Mouse (Mus musculus): ENCODE results near the gene Dynll1. TPM values are rescaled to one million over a fixed set of nuclear protein-coding genes. Genes with fewer than 3 reads are reported as not detected.

Gene Dynll1
- polyA plus RNA-seq (2014; fragmentation: Nextera tagmentation; extraction: Ambion mirVana): 1,214 and 1,307 TPM in 2 replicates

DNA sequence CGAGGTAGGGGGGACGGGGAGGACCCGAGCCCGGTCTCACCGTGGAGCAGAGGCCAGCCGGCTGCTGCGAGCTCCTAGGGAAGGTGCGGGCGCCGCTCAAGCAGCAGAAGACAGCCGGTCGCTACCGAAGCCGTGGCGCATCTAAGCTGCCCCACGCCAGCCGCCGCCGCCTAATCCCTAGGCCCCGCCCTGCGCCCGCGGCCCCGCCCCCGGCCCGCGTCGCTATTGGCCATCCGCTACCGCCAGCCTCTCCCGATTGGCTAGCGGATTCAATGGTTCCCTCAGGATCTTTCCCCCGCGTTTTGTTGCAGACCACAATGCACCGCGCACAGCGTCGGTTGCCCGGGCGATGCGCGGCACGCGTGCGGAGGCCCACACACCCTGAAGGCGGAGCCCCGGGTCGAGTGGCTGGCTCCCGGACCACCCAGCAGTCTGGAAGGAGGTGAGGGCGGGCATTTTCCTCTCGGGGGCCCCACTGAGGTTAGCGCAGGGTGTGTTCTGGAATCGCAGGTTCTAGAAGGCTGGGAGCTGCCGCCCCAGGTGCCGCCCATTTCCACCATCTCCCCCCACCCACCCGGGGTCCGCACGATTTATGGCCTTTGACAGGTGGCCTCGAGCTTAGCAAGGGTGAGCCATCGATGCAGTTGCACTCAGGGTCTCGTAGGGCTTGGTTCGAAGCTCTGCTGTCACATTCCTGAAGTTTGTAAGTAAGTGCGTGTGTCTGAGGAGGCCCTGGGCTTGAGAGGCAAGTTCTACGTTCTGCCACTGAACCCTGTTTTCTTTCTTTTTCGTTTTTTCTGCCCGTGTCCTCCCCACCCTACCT is at the start of gene Dynll1:
Dynll1 (minus strand) TSS at position 208 of the 823 bp plus-strand sequence.
- H3K9me3 ChIP-seq (ENCODE audit: control insufficient read depth, low read length): no peaks in the 10 kb centered on the region
- WGBS: under 1% methylated on average over 66 of the region's 66 CpGs
- DNase-seq (ENCODE audit: low spot score): peak; percentile 100
- no peaks in the 10 kb centered on the region for H3K27me3 ChIP-seq (replicated peaks; ENCODE audit: control insufficient read depth, insufficient read depth, low read length)
- H3K4me1 ChIP-seq (replicated peaks; ENCODE audit: control insufficient read depth, insufficient read depth, low read length): peaks cover 38% of the 10 kb centered on the region
- peak within 1 kb of the TSS; percentile 91 for H3K9ac ChIP-seq (ENCODE audit: low read depth, low read length)
- peak within 1 kb of the TSS; percentile 89 for H3K27ac ChIP-seq (ENCODE audit: low read depth, low read length)
- peak within 1 kb of the TSS; percentile 92 for H3K4me3 ChIP-seq (ENCODE audit: low read depth, low read length)
- H3K36me3 ChIP-seq (ENCODE audit: control insufficient read depth, insufficient read depth, low read length): peaks cover 18% of the 10 kb centered on the region
- ATAC-seq (replicated peaks; ENCODE audit: low FRiP score): peak; percentile 96
- H3K4me2 ChIP-seq: peak within 1 kb of the TSS; percentile 94

DNA sequence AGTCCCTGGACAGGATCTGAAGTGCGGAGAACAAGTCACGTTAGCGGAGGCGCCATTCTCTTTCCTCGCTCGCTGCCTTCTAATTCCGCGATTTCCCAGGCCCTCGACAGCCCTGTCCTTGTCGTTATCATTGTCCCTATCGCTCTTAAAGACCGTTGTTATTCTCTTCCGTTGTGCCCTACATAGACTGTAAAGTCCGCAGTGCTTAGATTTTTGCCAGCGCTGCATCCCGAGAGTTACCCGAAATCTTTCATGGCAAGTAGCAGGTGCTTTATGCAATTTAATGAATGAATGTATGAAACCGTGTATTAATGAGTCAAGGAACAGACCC is 48.4 kb upstream of the Dynll1 start:
- no peaks in the 10 kb centered on the region for H3K9me3 ChIP-seq (ENCODE audit: control insufficient read depth, low read length)
- peaks cover 6% of the 10 kb centered on the region for H3K4me1 ChIP-seq (replicated peaks; ENCODE audit: control insufficient read depth, insufficient read depth, low read length)
- no peak for DNase-seq (ENCODE audit: low spot score)
- peak; percentile 53 for ATAC-seq (replicated peaks; ENCODE audit: low FRiP score)
- H3K9ac ChIP-seq (ENCODE audit: low read depth, low read length): peak overlapping the region; percentile 60
- peak overlapping the region; percentile 72 for H3K4me2 ChIP-seq
- peak overlapping the region; percentile 89 for H3K4me3 ChIP-seq (ENCODE audit: low read depth, low read length)
- H3K27me3 ChIP-seq (replicated peaks; ENCODE audit: control insufficient read depth, insufficient read depth, low read length): no peaks in the 10 kb centered on the region
- peaks cover 15% of the 10 kb centered on the region for H3K36me3 ChIP-seq (ENCODE audit: control insufficient read depth, insufficient read depth, low read length)
- H3K27ac ChIP-seq (ENCODE audit: low read depth, low read length): peak overlapping the region; percentile 46
- 0% methylated on average over 18 of the region's 18 CpGs for WGBS

DNA sequence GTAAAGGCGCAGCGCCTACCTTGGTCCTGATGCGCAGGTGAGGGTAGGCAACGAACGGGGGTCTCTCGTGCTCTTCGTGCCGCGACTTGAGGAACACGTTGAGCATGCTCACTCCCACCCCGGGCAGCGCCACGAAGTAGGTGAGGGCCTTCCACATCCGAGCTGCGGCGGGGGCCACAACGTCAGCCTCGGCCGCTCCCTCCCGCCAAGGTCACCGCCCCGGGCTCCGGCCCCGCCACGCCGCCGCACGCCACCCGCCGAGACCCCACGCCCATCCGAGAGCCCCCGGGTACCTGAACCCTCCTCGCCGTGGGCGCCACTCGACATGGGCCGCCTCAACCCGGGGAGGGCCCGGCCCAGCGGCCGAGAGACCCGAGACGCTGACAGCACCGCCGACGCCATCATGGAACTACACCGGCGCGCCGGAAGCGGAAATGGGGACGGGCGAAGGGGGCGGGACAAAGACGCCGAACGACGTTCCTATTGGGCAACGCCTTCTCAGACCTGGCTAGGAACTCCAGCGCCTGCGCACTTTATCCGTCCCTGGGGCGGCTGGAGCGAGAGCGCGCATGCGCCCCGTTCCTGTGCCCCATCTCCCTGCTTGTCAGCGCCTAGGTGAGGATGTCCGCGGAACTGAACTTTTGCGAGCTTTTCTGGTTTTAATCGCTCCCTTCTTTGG is 47.9 kb upstream of the Dynll1 start, which contains the start of gene Cox6a1:
Cox6a1 (minus strand) TSS at position 436 of the 679 bp plus-strand sequence.
- peak within 1 kb of the TSS; percentile 83 for H3K9ac ChIP-seq (ENCODE audit: low read depth, low read length)
- DNase-seq (ENCODE audit: low spot score) (peak; percentile 99), ATAC-seq (replicated peaks; ENCODE audit: low FRiP score) (peak; percentile 93)
- H3K27me3 ChIP-seq (replicated peaks; ENCODE audit: control insufficient read depth, insufficient read depth, low read length): no peaks in the 10 kb centered on the region
- peak within 1 kb of the TSS; percentile 52 for H3K27ac ChIP-seq (ENCODE audit: low read depth, low read length)
- under 1% methylated on average over 74 of the region's 74 CpGs for WGBS
- H3K4me1 ChIP-seq (replicated peaks; ENCODE audit: control insufficient read depth, insufficient read depth, low read length): peaks cover 6% of the 10 kb centered on the region
- H3K36me3 ChIP-seq (ENCODE audit: control insufficient read depth, insufficient read depth, low read length): peaks cover 18% of the 10 kb centered on the region
- H3K9me3 ChIP-seq (ENCODE audit: control insufficient read depth, low read length): no peaks in the 10 kb centered on the region
- H3K4me2 ChIP-seq: peak within 1 kb of the TSS; percentile 72
- peak within 1 kb of the TSS; percentile 89 for H3K4me3 ChIP-seq (ENCODE audit: low read depth, low read length)

DNA sequence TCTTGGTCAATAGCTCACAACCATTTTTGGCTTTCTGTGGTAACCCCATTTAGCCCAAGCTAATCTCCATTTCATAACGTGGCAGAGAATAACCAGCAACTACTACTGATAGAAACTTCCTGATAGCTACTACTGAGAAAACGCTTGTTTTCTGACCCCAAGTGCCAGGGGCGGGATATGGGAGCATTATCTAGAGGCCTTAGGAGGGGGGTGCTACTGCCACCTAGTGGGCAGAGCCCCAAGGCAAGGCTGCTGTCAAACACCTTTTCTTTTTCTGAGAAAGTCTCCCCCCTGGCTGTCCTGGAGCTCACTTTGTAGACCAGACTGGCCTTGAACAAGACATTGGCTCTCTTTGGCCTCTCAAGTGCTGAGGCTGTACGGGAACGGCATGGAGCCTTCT is 46.8 kb upstream of the Dynll1 start:
- peak overlapping the region; percentile 83 for H3K9ac ChIP-seq (ENCODE audit: low read depth, low read length)
- H3K27ac ChIP-seq (ENCODE audit: low read depth, low read length): peak overlapping the region; percentile 23
- H3K4me1 ChIP-seq (replicated peaks; ENCODE audit: control insufficient read depth, insufficient read depth, low read length): peaks cover 6% of the 10 kb centered on the region
- peak overlapping the region; percentile 89 for H3K4me3 ChIP-seq (ENCODE audit: low read depth, low read length)
- H3K4me2 ChIP-seq: peak overlapping the region; percentile 70
- H3K27me3 ChIP-seq (replicated peaks; ENCODE audit: control insufficient read depth, insufficient read depth, low read length): no peaks in the 10 kb centered on the region
- no peaks in the 10 kb centered on the region for H3K9me3 ChIP-seq (ENCODE audit: control insufficient read depth, low read length)
- WGBS: 1% methylated on average over 5 of the region's 5 CpGs
- peak; percentile 82 for DNase-seq (ENCODE audit: low spot score)
- ATAC-seq (replicated peaks; ENCODE audit: low FRiP score): peak; percentile 66
- H3K36me3 ChIP-seq (ENCODE audit: control insufficient read depth, insufficient read depth, low read length): peaks cover 25% of the 10 kb centered on the region

DNA sequence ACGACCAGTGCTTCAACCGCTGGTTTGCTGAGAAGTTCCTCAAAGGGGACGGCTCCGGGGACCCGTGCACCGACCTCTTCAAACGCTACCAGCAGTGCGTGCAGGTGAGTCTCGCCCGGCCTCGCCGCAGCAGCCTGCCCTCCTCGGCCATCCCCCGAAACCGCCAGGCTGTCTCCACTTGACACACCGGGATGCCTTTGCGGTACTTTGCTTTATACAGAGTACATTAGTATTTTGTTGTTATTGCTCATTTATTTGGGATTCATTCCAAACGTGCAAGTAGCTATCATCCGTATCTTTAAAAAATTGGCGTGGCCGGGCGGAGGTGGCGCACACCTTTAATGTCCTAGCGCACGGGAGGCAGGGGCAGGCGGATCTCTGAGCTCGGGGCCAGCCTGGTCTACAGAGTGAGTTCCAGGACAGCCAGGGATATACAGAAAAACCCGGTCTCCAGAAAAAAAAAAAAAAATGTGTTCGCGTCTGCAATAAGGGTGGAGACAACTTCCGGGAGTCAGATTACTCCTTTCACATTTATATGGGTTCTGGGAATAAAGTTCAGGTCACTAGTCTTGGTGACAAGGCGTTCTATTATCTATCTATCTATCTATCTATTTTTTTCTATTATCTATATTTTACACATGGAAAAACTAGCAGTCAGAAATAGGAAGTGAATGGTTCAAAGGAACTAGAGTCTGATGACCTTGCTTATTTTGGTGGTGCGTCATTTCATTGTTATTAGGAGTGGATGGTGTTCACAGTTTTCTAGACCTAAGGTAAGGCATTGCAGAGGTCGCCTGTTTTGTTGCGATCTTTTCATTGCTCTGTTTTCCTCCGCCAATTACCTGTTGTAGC is 40.7 kb upstream of the Dynll1 start:
- H3K27me3 ChIP-seq (replicated peaks; ENCODE audit: control insufficient read depth, insufficient read depth, low read length): no peaks in the 10 kb centered on the region
- ATAC-seq (replicated peaks; ENCODE audit: low FRiP score): peak; percentile 49
- peak overlapping the region; percentile 93 for H3K4me3 ChIP-seq (ENCODE audit: low read depth, low read length)
- DNase-seq (ENCODE audit: low spot score): no peak
- peak overlapping the region; percentile 85 for H3K4me2 ChIP-seq
- peak overlapping the region; percentile 95 for H3K9ac ChIP-seq (ENCODE audit: low read depth, low read length)
- peaks cover 20% of the 10 kb centered on the region for H3K4me1 ChIP-seq (replicated peaks; ENCODE audit: control insufficient read depth, insufficient read depth, low read length)
- H3K27ac ChIP-seq (ENCODE audit: low read depth, low read length): peak overlapping the region; percentile 48; the same call in 1 of the 2 replicates
- H3K36me3 ChIP-seq (ENCODE audit: control insufficient read depth, insufficient read depth, low read length): peaks cover 25% of the 10 kb centered on the region
- no peaks in the 10 kb centered on the region for H3K9me3 ChIP-seq (ENCODE audit: control insufficient read depth, low read length)
- WGBS: 7% methylated on average over 36 of the region's 36 CpGs

DNA sequence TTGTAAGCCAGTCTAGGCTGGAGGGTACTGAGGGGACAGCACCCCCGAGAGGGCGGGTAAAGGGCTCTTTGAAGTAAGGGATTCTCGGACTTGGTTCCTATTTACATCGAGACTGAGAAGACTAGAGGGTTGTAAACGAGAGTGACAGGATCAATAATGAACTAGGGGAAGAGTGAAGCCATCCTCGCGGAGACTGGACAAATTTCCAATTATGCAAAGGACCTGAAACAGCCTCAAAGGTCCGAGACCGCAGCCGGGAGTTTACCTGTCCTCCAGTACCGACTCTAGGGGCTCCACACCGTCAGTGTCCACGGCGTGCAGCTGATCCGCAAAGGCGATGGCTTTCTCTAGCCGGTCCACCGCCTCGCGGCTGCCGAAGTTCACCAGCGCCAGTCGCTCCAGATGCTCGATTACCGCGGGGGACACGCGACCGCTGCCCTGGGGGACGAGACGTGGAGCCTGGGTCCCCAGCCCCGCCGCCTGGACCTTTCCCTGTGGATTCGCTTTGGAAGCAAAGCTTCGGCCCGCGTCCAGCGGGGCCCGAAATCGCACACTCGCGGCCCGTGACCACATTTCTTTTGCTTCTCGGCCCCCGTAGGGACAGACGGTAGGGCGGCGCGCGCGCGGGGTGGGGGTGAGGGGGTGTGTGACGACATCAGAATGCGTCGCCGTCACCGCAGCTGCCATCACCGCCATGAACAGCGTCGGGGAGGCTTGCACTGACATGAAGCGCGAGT is 39.9 kb upstream of the Dynll1 start, which contains the start of the genes Gatc and Triap1:
Gatc (minus strand) TSS at position 602 of the 737 bp plus-strand sequence.
Triap1 (plus strand) TSS at position 649 of the 737 bp plus-strand sequence.
- WGBS: under 1% methylated on average over 62 of the region's 62 CpGs
- ATAC-seq (replicated peaks; ENCODE audit: low FRiP score) (peak; percentile 88), DNase-seq (ENCODE audit: low spot score) (peak; percentile 96)
- H3K9me3 ChIP-seq (ENCODE audit: control insufficient read depth, low read length): no peaks in the 10 kb centered on the region
- peaks cover 20% of the 10 kb centered on the region for H3K4me1 ChIP-seq (replicated peaks; ENCODE audit: control insufficient read depth, insufficient read depth, low read length)
- H3K27me3 ChIP-seq (replicated peaks; ENCODE audit: control insufficient read depth, insufficient read depth, low read length): no peaks in the 10 kb centered on the region
- H3K27ac ChIP-seq (ENCODE audit: low read depth, low read length): peak within 1 kb of the TSS; percentile 87
- H3K36me3 ChIP-seq (ENCODE audit: control insufficient read depth, insufficient read depth, low read length): peaks cover 25% of the 10 kb centered on the region
- peak within 1 kb of the TSS; percentile 85 for H3K4me2 ChIP-seq
- peak within 1 kb of the TSS; percentile 93 for H3K4me3 ChIP-seq (ENCODE audit: low read depth, low read length)
- H3K9ac ChIP-seq (ENCODE audit: low read depth, low read length): peak within 1 kb of the TSS; percentile 95

DNA sequence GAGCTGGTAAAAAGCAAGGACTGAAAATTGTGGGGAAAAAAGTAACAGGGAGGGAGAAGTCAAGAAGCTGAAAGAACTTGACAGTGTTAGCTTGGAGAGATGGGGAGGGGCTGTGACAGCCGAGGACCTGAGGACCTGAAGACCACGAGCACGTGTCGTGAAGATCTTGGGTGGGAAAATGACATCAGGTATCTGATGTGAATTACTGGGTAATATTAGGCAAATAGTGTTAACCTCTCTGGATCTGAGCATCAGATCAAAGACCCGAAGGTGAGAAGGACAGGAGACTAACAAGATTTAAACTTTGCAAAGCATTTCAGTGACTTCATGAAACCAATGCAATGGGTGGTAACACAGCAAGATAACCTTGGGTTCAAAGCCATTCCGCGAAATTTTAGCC is 39.2 kb upstream of the Dynll1 start:
- no peak for DNase-seq (ENCODE audit: low spot score)
- WGBS: 12% methylated on average over 7 of the region's 7 CpGs
- ATAC-seq (replicated peaks; ENCODE audit: low FRiP score): no peak
- peak overlapping the region; percentile 85 for H3K4me2 ChIP-seq
- peaks cover 27% of the 10 kb centered on the region for H3K36me3 ChIP-seq (ENCODE audit: control insufficient read depth, insufficient read depth, low read length)
- peak overlapping the region; percentile 95 for H3K9ac ChIP-seq (ENCODE audit: low read depth, low read length)
- peaks cover 20% of the 10 kb centered on the region for H3K4me1 ChIP-seq (replicated peaks; ENCODE audit: control insufficient read depth, insufficient read depth, low read length)
- no peaks in the 10 kb centered on the region for H3K9me3 ChIP-seq (ENCODE audit: control insufficient read depth, low read length)
- no peaks in the 10 kb centered on the region for H3K27me3 ChIP-seq (replicated peaks; ENCODE audit: control insufficient read depth, insufficient read depth, low read length)
- no peak overlapping the region for H3K27ac ChIP-seq (ENCODE audit: low read depth, low read length)
- peak overlapping the region; percentile 93 for H3K4me3 ChIP-seq (ENCODE audit: low read depth, low read length)
